Mouse (Mus musculus) liver, adult 2 months (tissue): ENCODE results near the gene Gbe1. TPM values are rescaled to one million over a fixed set of nuclear protein-coding genes. Genes with fewer than 3 reads are reported as not detected.
A peak's percentile ranks its signal among the peaks of the same experiment; 100 is the strongest.

Experiments
- DNase-seq: peaks from one replicate; pipeline ENCODE4 v3.0.0-alpha.2; 2011; ENCODE audit warnings: low read depth, low spot score; ENCODE audit errors: extremely low read depth
- H3K27ac ChIP-seq: fragments of 200-500 bp; replicated peaks from 2 replicates; pipeline ENCODE4 v1.5.1; 2012; ENCODE audit warnings: low read depth, mild to moderate bottlenecking, control low read depth, inconsistent platforms, low read length; ENCODE audit not compliant: insufficient read depth
- H3K27me3 ChIP-seq: fragments of 200-500 bp; 2 replicates; pipeline ENCODE4 v1.6.1; 2012; ENCODE audit warnings: mild to moderate bottlenecking, moderate library complexity, low read length, inconsistent platforms; ENCODE audit not compliant: control insufficient read depth, insufficient read depth
- H3K36me3 ChIP-seq: fragments of 200-500 bp; 2 replicates; pipeline ENCODE4 v1.6.1; 2012; ENCODE audit warnings: low read length, inconsistent platforms; ENCODE audit not compliant: control insufficient read depth, insufficient read depth
- H3K4me1 ChIP-seq: fragments of 200-500 bp; 2 replicates; pipeline ENCODE4 v1.6.1; 2011; ENCODE audit warnings: low read length; ENCODE audit not compliant: control insufficient read depth, insufficient read depth
- H3K4me3 ChIP-seq: fragments of 200-500 bp; 2 replicates; pipeline ENCODE4 v1.5.1; 2011; ENCODE audit warnings: low read depth, mild to moderate bottlenecking, control low read depth, low read length, moderate library complexity; ENCODE audit not compliant: insufficient read depth
- H3K79me2 ChIP-seq: fragments of 200-500 bp; 2 replicates; pipeline ENCODE4 v1.6.1; 2012; ENCODE audit warnings: inconsistent platforms, mild to moderate bottlenecking, low read length, moderate library complexity; ENCODE audit not compliant: control insufficient read depth, insufficient read depth
- H3K9ac ChIP-seq: fragments of 200-500 bp; 2 replicates; pipeline ENCODE4 v1.6.1; 2012; ENCODE audit warnings: low read depth, mild to moderate bottlenecking, control low read depth, inconsistent platforms, low read length
- CTCF ChIP-seq: fragments of 200-500 bp; IDR thresholded peaks from 2 replicates; pipeline ENCODE4 v1.5.1; 2011; ENCODE audit warnings: low read depth, low read length, control low read depth
- POLR2A ChIP-seq: fragments of 200-500 bp; IDR thresholded peaks from 2 replicates; pipeline ENCODE4 v1.6.1; 2011; ENCODE audit warnings: low read length, control low read depth; ENCODE audit not compliant: insufficient read depth; ENCODE audit errors: extremely low read depth
- WGBS: fragments of 180-500 bp; shearing (Covaris S2); methylation state at CpG from one replicate; pipeline ENCODE4 v1.1.7; 2018; 5-methylcytosine and 5-hydroxymethylcytosine counted together
- polyA plus RNA-seq: library from polyadenylated mRNA; depleted of rRNA; stranded (reverse); fragments of >200 nt; gene quantifications from 2 replicates; pipeline ENCODE4 v1.2.3, GENCODE M21; 2012
- total RNA-seq: library from RNA; depleted of rRNA; stranded (reverse); fragments of >200 nt; gene quantifications from 2 replicates; pipeline ENCODE4 v1.2.3, GENCODE M21; 2014

Gbe1 gene
- total and polyA plus RNA-seq, 2 experiments = 68.9 to 174 TPM

GRCm38 (mm10) chr16:70585964-70586363 is 272.2 kb downstream of the Gbe1 start:
- Histone ChIP-seq H3K79me2 (no peaks in the 10 kb centered on the region), H3K36me3 (no peaks in the 10 kb centered on the region), H3K27ac (no peak overlapping the region), H3K4me3 (no peak overlapping the region), H3K4me1 (no peaks in the 10 kb centered on the region), H3K9ac (no peak overlapping the region), H3K27me3 (no peaks in the 10 kb centered on the region)
- peak; percentile 13 for DNase-seq
- TF ChIP-seq CTCF = no peak
- no peak for TF ChIP-seq POLR2A
- WGBS = no CpG with 5 or more reads among the region's 7 CpGs

DNA sequence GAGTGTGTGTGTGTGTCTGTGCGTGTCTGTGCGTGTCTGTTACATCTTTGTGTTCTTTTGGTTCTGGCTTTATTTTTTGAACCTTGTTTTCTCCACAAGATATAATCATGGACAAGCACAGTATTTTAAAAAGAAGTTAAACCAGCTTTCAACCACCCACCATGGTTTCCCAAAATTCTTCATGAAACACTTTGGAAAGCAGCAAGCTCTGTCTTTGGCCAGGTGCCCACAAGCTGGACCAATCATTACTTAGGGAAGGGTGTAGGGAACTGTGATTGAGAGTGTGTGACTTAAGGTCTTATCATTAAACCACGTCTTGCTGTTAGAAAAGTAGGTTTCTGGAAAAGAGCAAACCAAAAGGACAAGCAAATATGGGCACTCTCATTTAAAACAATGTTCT is 288.6 kb downstream of the Gbe1 start:
- 86% methylated on average over 3 of the region's 3 CpGs for WGBS
- DNase-seq = no peak

DNA sequence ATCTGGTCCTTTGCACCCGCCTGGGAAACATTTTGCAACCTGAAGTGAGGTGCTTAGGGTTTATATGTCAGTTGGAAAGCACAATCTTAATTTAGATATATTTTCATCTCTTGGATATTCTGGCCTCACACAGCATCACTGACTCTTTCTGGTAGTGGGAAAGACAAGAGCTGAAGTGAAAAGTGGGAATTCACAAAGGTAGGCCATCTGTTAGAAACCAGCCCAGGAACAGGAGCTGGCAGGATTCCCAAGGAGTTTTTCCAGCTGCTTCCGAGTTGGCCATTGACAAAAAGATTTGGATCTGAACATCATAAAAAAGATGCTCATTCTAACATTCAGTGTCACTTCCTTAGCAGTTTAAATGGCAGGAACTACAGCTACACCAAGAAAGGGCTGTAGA is 294.6 kb downstream of the Gbe1 start:
- no peak overlapping the region for H3K27ac ChIP-seq
- no peak overlapping the region for H3K4me3 ChIP-seq
- H3K9ac ChIP-seq = no peak overlapping the region
- no peak for DNase-seq
- no peaks in the 10 kb centered on the region for H3K36me3 ChIP-seq
- 64% methylated on average over 2 of the region's 2 CpGs for WGBS
- no peaks in the 10 kb centered on the region for H3K27me3 ChIP-seq
- H3K79me2 ChIP-seq = no peaks in the 10 kb centered on the region
- H3K4me1 ChIP-seq = no peaks in the 10 kb centered on the region
- TF ChIP-seq CTCF (no peak), POLR2A (no peak)

More for the DNA sequence above, 288.6 kb downstream of the Gbe1 start:
- Histone ChIP-seq H3K9ac (no peak overlapping the region), H3K27me3 (no peaks in the 10 kb centered on the region), H3K4me1 (no peaks in the 10 kb centered on the region), H3K4me3 (no peak overlapping the region), H3K79me2 (no peaks in the 10 kb centered on the region), H3K27ac (no peak overlapping the region), H3K36me3 (no peaks in the 10 kb centered on the region)
- TF ChIP-seq CTCF (no peak), POLR2A (no peak)

DNA sequence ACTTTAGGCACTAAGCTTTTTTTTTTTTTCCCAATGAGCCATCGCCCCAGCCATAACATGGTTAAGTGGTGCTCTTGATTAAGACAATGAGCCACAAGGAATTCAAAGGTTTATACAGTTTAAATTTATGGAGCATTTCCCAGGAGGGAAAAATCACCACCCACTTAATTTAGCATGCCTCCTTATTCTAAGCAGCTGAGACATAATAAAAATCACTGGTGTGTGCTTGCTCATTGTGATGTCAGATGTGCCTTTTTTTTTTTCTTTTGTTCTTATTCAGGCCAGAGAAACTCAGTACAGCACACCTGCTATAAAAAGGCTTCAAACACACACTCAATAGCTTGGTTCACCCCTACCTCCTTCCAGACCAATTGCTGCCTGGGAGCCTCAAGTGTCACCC is 303.9 kb downstream of the Gbe1 start:
- 76% methylated on average over 1 of the region's 1 CpGs for WGBS
- no peak overlapping the region for H3K4me3 ChIP-seq
- no peak for DNase-seq
- H3K27ac ChIP-seq = no peak overlapping the region
- no peak overlapping the region for H3K9ac ChIP-seq
- H3K27me3 ChIP-seq = no peaks in the 10 kb centered on the region
- TF ChIP-seq POLR2A = no peak
- TF ChIP-seq CTCF = no peak
- H3K79me2 ChIP-seq = no peaks in the 10 kb centered on the region
- H3K4me1 ChIP-seq = no peaks in the 10 kb centered on the region
- H3K36me3 ChIP-seq = no peaks in the 10 kb centered on the region

GRCm38 (mm10) chr16:70618168-70618567 is 304.4 kb downstream of the Gbe1 start:
- no peaks in the 10 kb centered on the region for H3K79me2 ChIP-seq
- WGBS = 86% methylated on average over 3 of the region's 3 CpGs

More at GRCm38 (mm10) chr16:70618168-70618567, 304.4 kb downstream of the Gbe1 start:
- Histone ChIP-seq H3K36me3 (no peaks in the 10 kb centered on the region), H3K4me1 (no peaks in the 10 kb centered on the region), H3K27me3 (no peaks in the 10 kb centered on the region), H3K9ac (no peak overlapping the region), H3K4me3 (no peak overlapping the region), H3K27ac (no peak overlapping the region)
- DNase-seq = no peak
- TF ChIP-seq POLR2A = no peak
- TF ChIP-seq CTCF = no peak
